Mouse (Mus musculus) embryonic fibroblast, embryonic 13.5 days (primary cell): ENCODE measurements around the gene Adamts13. TPM values are rescaled to one million over a fixed set of nuclear protein-coding genes. Genes with fewer than 3 reads are reported as not detected.

ENCODE experiments used
- H3K27ac ChIP-seq: 2 replicates; pipeline ENCODE4 v1.5.1; 2012; ENCODE audit warnings: low read length, control low read depth, inconsistent platforms; ENCODE audit not compliant: insufficient read depth
- H3K4me1 ChIP-seq: 2 replicates; pipeline ENCODE4 v1.6.1; 2011; ENCODE audit warnings: low read length; ENCODE audit not compliant: control insufficient read depth, insufficient read depth
- H3K4me3 ChIP-seq: 2 replicates; pipeline ENCODE4 v1.5.1; 2011; ENCODE audit warnings: mild to moderate bottlenecking, control low read depth, low read length; ENCODE audit not compliant: insufficient read depth
- CTCF ChIP-seq: IDR thresholded peaks from 2 replicates; pipeline ENCODE4 v1.5.1; 2011; ENCODE audit warnings: mild to moderate bottlenecking, control low read depth, low read length, moderate library complexity, borderline replicate concordance; ENCODE audit not compliant: insufficient read depth
- POLR2A ChIP-seq: IDR thresholded peaks from 2 replicates; pipeline ENCODE4 v1.6.1; 2011; ENCODE audit warnings: low read depth, mild to moderate bottlenecking, control low read depth, low read length, moderate library complexity
- polyA plus RNA-seq: library from polyadenylated mRNA; stranded (reverse); fragments of >200 nt; gene quantifications from 2 replicates; pipeline ENCODE4 v1.2.4, GENCODE M21; 2011; ENCODE audit warnings: low read depth; ENCODE audit not compliant: missing spikeins, insufficient read length

The Adamts13 gene
- polyA plus RNA-seq, result not detected in 2 replicates

DNA sequence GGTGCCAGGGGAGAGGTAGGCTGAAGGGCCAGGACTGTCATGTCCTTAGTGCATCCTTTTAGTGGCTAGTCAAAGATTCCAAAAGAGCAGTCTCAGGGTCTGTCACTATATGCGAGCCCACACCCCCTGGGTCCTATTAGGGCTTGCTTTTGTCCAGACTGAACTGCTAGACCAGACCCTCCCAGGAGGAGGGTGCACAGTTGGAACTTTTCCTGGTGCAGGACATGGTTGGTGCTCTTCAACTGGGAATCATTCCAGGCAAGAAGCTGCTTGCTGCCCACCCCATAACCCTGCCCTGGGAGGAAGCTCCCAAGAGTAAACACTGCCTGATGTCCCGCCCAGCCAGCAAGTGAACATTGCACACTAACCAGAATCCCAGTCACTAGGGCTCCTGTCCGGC lies at the start of gene Adamts13:
TSS of gene Adamts13 (plus strand) at position 301 of the 400 bp plus-strand sequence.
- no peak for TF ChIP-seq POLR2A
- TF ChIP-seq CTCF, result no peak
- H3K27ac ChIP-seq, result no peak within 1 kb of the TSS
- H3K4me3 ChIP-seq, result no peak within 1 kb of the TSS
- no peaks in the 10 kb centered on the region for H3K4me1 ChIP-seq

DNA sequence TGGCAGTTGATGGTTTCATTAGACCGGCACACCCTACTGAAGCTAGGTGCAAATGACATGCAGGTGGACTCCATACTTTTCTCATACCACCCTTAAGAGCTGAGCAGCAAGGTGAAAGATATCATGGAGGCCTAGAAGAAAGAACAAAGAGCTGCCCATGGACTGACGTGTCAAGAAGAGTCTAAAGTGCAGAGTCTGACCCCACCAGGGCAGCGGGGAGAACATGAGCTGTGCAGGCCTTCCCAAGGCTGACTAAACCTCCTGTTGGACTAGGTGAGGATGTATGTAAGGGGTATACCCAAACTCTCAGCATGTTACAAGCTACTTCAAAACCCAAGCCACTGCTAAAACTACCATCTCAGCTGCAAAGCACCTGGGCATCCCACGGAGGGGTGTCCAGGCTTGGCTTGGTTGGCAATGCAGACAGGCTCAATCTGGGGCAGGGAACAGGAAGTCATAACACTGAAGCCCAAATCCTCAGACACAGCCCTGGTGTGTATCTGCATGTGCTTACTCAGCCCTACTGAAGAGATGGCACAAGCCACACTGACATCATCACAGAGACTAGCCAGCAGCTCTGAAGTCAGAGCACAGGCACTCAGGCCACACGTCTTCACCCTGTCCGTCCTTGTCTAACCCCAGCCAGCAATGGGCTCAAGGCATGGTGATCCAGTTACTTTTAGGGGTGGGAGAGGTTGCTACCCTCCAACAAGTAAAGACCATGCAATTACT lies 45.3 kb upstream of the Adamts13 start:
- no peak overlapping the region for H3K4me3 ChIP-seq
- TF ChIP-seq POLR2A (no peak), CTCF (no peak)
- peaks cover 11% of the 10 kb centered on the region; the same call in 1 of the 2 replicates for H3K4me1 ChIP-seq
- no peak overlapping the region for H3K27ac ChIP-seq

DNA sequence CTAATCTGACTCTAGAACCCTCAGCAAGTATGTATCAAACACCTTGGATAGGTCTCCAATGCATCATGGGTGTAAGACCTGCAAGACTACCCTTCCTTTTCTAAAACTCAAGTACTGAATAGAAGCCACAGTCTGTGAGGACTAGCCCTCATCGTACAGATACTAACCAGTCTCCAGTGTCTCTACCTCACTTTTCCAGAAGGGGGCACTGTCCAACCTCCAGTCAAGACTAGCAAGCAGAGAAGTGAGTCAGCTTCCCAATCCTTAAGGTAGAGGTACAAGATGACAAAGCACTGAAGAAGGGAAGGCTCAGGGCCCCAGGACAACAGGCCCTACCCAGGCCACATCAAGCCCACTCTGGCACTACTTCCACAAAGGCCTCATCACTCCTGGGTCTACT lies 42.8 kb upstream of the Adamts13 start:
- no peak for TF ChIP-seq POLR2A
- TF ChIP-seq CTCF, result no peak
- Histone ChIP-seq H3K4me1 (peaks cover 11% of the 10 kb centered on the region; the same call in 1 of the 2 replicates), H3K4me3 (no peak overlapping the region), H3K27ac (no peak overlapping the region)

DNA sequence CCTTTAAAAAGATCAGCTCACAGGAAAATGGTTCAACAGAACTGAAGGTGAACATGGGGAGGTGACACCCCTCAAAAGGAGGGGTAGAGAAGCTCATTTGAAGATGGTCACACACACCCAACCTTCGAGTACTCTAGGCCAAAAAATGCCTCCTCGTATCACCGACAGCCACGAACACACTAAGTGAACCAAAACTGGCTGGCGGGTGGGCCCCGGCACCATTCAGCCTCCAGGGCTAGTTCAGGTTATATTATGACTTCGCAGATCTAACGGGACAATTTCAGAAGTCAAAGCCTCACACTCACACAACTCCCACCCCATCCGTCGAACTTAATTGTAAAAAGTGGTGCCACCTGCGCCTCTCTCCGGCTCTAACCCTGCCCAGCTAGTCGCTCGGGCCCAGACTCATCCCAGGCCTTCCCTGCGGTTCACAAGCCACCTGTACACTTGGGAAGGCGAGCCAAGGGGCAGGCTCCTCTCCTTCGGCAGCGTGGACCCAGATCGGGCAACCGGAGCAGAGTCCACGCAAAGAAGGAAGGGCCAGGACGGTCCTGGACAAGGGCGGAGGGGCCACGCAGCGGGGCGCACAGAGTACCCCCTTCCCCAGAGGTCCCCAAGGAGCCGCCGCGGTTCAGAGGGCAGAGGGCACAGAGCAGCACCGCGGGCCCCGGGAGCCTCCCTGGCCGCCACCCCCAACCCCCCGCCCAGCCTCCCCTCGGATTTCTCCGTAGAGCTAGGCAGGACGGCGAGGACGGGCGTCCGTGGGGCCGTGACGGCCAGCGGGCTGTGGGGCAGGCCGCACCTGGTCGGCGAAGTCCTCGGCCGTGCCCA lies 40.5 kb upstream of the Adamts13 start:
- H3K4me1 ChIP-seq, result peaks cover 9% of the 10 kb centered on the region; the same call in 1 of the 2 replicates
- TF ChIP-seq POLR2A, result no peak
- no peak for TF ChIP-seq CTCF
- H3K4me3 ChIP-seq, result peak overlapping the region; percentile 96
- 0 out of 2 replicates have a peak overlapping the region, but pooled peaks have one; percentile 11 for H3K27ac ChIP-seq

DNA sequence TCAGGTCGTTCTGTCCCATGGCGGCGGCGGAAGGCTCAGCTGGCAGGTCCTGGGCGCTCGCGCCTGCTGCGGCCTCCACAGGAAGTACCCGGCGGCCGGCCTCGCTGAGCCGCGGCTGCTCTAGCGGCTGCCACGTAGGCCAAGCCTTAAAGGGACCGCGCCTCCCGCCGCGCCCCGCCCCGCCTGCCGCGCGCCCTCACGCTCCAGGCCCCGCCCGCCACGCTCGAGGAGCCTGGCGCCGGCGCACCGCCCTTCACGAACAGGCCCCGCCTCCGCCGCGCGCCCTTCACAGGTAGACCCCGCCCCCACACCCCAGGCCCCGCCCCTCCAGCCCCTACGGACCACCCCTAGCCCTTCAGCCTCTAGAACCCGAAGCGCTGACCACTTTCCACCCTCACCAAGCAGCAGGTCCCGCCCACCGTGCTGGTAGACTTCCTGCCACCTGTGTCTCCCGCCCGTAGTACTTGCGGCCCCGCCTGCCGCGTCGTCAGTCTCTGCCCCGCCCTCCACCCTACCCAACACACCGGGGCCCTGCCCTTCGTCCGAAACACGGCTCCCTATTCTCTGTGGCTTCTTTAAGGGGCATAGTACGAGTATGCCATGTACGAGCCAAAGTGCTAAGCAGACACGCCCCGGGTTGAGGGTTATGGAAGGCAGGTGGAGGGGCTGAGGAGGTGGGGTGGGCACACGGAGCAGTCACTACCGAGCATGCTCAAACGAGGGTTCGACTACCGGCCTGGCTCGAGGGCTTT lies 39.7 kb upstream of the Adamts13 start, which contains the start of the genes Surf4 and Stkld1:
TSS of gene Surf4 (minus strand) at position 625 of the 752 bp plus-strand sequence.
TSS of gene Stkld1 (plus strand) at position 744 of the 752 bp plus-strand sequence.
- Histone ChIP-seq H3K27ac (0 out of 2 replicates have a peak within 1 kb of the TSS, but pooled peaks have one; percentile 11), H3K4me1 (peaks cover 9% of the 10 kb centered on the region; the same call in 1 of the 2 replicates), H3K4me3 (peak within 1 kb of the TSS; percentile 96)
- TF ChIP-seq CTCF (no peak), POLR2A (peak; percentile 93)

DNA sequence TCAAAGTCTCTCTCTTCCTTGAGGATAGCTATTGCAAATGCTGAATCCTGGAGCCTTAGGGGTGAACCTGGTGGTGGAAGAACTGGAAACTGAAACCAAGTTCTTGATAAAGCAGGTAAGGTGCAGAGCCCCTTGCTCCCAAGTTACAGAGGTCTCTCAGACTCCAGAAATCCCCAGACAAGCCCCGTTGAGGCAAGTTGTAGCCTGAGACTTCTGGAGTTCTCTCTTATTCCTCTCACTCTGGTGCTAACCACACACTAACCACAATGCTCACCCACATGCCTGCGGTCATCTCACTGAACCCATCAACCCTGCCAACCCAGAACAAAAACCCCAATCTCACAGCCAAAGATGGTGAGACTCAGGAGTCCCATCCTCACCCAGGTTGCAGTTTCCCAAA lies 37.9 kb upstream of the Adamts13 start:
- H3K4me1 ChIP-seq, result peaks cover 6% of the 10 kb centered on the region; the same call in 1 of the 2 replicates
- H3K27ac ChIP-seq, result no peak overlapping the region
- H3K4me3 ChIP-seq, result no peak overlapping the region
- TF ChIP-seq POLR2A (no peak), CTCF (no peak)

DNA sequence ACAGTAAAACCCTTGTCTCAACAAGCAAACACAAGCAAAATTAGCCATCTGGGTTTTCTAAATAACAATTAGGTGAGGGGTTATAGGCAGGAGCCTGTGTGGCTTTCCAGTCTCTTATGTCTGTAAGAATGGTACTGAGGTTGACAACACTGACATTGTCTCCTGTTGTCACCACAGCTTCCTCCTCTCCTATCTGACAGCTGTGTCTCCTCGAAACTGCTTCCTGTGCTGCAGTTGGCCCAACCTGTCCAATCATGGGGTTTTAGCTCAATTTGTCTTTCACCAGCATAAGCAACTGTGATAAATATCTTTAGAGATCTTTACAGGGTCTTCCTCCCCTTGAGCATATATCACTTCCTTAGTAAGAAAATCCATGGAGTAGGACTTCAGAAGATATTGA lies 36.8 kb upstream of the Adamts13 start:
- Histone ChIP-seq H3K4me1 (0 out of 2 replicates have a peak, but pooled peaks cover 3% of the 10 kb centered on the region), H3K27ac (no peak overlapping the region), H3K4me3 (no peak overlapping the region)
- no peak for TF ChIP-seq CTCF
- TF ChIP-seq POLR2A, result no peak

DNA sequence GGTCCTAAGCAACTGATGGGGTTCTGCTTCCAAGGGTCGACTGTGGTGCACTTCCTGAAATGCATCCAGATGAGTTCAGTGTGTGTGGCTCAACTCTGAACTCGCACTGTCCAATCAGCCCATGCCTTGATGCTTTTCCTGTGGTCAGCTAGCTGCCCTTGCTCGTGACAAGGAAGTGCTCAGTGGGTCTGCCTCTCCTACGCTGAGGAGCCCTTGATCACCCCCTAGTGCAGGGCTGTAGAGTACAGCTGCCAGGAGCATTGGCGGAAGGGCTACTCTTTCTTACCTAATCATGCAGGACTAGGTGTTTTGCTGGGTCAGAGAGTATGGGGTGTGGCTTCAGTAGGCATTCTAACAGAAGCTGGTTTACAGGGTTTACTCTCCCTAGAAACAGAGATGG lies 31.7 kb upstream of the Adamts13 start:
- H3K27ac ChIP-seq, result no peak overlapping the region
- no peaks in the 10 kb centered on the region for H3K4me1 ChIP-seq
- TF ChIP-seq POLR2A (no peak), CTCF (no peak)
- H3K4me3 ChIP-seq, result no peak overlapping the region

DNA sequence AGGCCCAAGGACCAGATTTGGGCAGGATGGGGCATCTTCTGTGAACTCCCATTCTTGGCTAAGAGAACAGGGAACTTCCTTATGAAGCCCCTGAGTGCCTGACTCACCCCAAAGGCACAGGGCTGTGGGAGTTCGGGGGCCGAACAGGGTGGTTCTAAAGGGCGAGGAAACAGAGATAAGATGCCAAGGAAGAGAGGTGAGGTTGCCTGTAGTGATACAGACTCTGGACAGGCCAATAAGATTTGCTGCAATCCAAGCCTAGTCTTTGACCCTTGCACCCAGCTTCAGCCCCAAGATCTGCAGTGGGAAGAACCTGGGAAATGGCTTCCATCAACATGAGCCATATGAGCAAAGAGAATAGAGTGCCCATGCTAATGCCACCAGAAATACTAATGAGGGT lies 30.0 kb upstream of the Adamts13 start:
- no peak for TF ChIP-seq POLR2A
- no peak for TF ChIP-seq CTCF

More for the DNA sequence above, 30.0 kb upstream of the Adamts13 start:
- no peaks in the 10 kb centered on the region for H3K4me1 ChIP-seq
- H3K4me3 ChIP-seq, result no peak overlapping the region
- H3K27ac ChIP-seq, result no peak overlapping the region
